Mouse (Mus musculus) bone marrow, adult 2 months (tissue): Measurements from ENCODE around the gene Lix1l.

Source experiments
- CTCF ChIP-seq: fragments of 200-500 bp; IDR thresholded peaks from 2 replicates; pipeline ENCODE4 v1.5.1; 2011; ENCODE audit warnings: low read length, control low read depth; ENCODE audit not compliant: control insufficient read depth, insufficient read depth
- POLR2A ChIP-seq: fragments of 200-500 bp; IDR thresholded peaks from 2 replicates; pipeline ENCODE4 v1.6.1; 2011; ENCODE audit warnings: low read depth, mild to moderate bottlenecking, control low read depth, low read length, borderline replicate concordance; ENCODE audit not compliant: control insufficient read depth

DNA sequence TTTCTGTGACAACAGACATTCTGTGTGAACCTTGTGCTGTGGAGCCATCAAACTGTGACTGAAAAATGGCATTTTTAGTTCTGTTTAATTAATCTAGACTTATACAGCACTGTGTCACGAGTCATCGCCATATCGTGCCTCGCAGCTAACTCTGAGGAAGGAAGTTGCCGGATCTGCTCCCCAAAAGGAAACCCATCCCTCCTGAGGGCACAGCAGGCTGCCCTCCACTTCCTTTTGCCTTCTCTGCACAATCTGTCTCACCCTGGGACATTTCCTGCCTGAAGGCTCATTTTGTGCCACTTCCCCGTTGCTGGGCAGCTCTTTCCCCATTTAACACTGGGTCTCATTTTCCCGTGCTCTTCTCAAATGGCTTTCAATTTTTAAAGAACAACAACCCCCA is 36.3 kb upstream of the Lix1l start:
- no peak for TF ChIP-seq POLR2A
- TF ChIP-seq CTCF: no peak
